ENCODE assay signal across 9 mouse cellular contexts in genomic region chr13:44305134-44305991, GRCm38 (mm10).
A peak's percentile ranks its signal among the peaks of the same experiment; 100 is the strongest.
DNase-seq lines count a peak whose midpoint lies in the region; ATAC-seq and TF ChIP-seq lines count a peak whose summit lies in the region.
"Had no signal": no experiment of that assay in that cellular context is flagged by ENCODE, and none has a peak within 500 bp of the region (broad histone marks: within the 10 kb centered on the region; RNA-seq: fewer than 3 reads in every experiment).

No protein-coding gene starts in this region.

- H3K4me1 ChIP-seq in lung, embryonic 14.5 days (ENCODE audit: insufficient read depth) = no peaks in the 10 kb centered on the region
- no peaks in the 10 kb centered on the region for H3K4me1 ChIP-seq in thymus, adult 2 months (replicated peaks; ENCODE audit: control insufficient read depth, insufficient read depth, low read length)
- H3K4me1 ChIP-seq: limb, embryonic 13.5 days had no signal

- H3K4me3 ChIP-seq in lung, embryonic 14.5 days (ENCODE audit: low read depth, low read length) = no peak overlapping the region
- no peak overlapping the region for H3K4me3 ChIP-seq in thymus, adult 2 months (ENCODE audit: control insufficient read depth, insufficient read depth, low read length)
- H3K4me3 ChIP-seq: limb, embryonic 13.5 days had no signal

- peak; percentile 25; the same call in 1 of the 2 replicates for TF ChIP-seq CTCF in lung, embryonic 14.5 days (IDR thresholded peaks at IDR 0.05; ENCODE audit: low read depth)
- peak; percentile 44; the same call in 1 of the 2 replicates for TF ChIP-seq CTCF in thymus, adult 2 months (IDR thresholded peaks at IDR 0.05; ENCODE audit: borderline replicate concordance, control insufficient read depth, extremely low read depth, insufficient read depth, low read length, poor library complexity)

- no peaks in the 10 kb centered on the region for H3K36me3 ChIP-seq in lung, embryonic 14.5 days (ENCODE audit: insufficient read depth)
- no peaks in the 10 kb centered on the region for H3K36me3 ChIP-seq in thymus, adult 2 months (ENCODE audit: control insufficient read depth, insufficient read depth, low read length)
- H3K36me3 ChIP-seq: limb, embryonic 13.5 days had no signal

- WGBS in lung, embryonic 14.5 days = 75% methylated on average over 9 of the region's 9 CpGs
- WGBS in thymus, adult 2 months = 60% methylated on average over 9 of the region's 9 CpGs

- DNase-seq in lung, embryonic 14.5 days = peak; percentile 36
- DNase-seq in lung, adult 18-20 months = no peak
- DNase-seq in R1 (ENCODE audit: low read depth, low spot score) = peak; percentile 75
- peak; percentile 43 for DNase-seq in thymus, adult 2 months
- no peak for DNase-seq in layer of hippocampus, adult 8-10 months (ENCODE audit: low spot score in 2 of 2)
- DNase-seq in ovary, postnatal 10 days (ENCODE audit: low spot score) = no peak
- DNase-seq: retina, postnatal 1 day had no signal

- no peak for ATAC-seq in lung, embryonic 14.5 days (ENCODE audit: insufficient read depth)
- peak; percentile 72 for ATAC-seq in inflammation-experienced regulatory T-cells, adult 6 months

- H3K9me3 ChIP-seq in lung, embryonic 14.5 days (ENCODE audit: low read depth, low read length) = no peaks in the 10 kb centered on the region
- H3K9me3 ChIP-seq: limb, embryonic 13.5 days had no signal

- H3K9ac ChIP-seq in lung, embryonic 14.5 days = no peak overlapping the region
- H3K9ac ChIP-seq: limb, embryonic 13.5 days had no signal

- no peak overlapping the region for H3K27ac ChIP-seq in lung, embryonic 14.5 days (ENCODE audit: low read depth)
- no peak overlapping the region for H3K27ac ChIP-seq in thymus, adult 2 months (ENCODE audit: control insufficient read depth, insufficient read depth, low read length)
- H3K27ac ChIP-seq: limb, embryonic 13.5 days had no signal

- no peak for TF ChIP-seq POLR2A in thymus, adult 2 months (IDR thresholded peaks at IDR 0.05; ENCODE audit: control insufficient read depth, extremely low read depth, insufficient read depth, low read length, poor library complexity)

- no peaks in the 10 kb centered on the region for H3K27me3 ChIP-seq in lung, embryonic 14.5 days (ENCODE audit: insufficient read depth, low read length)
- H3K27me3 ChIP-seq in thymus, adult 2 months (ENCODE audit: control insufficient read depth, insufficient read depth, low read length) = no peaks in the 10 kb centered on the region
- H3K27me3 ChIP-seq: limb, embryonic 13.5 days had no signal

- no peak overlapping the region for H3K4me2 ChIP-seq in lung, embryonic 14.5 days
- H3K4me2 ChIP-seq: limb, embryonic 13.5 days had no signal

Comparison
In these comparisons a context has a peak if more than half of its experiments do, and no peak if none do; other contexts are left out.
1. DNase-seq: peak in lung, embryonic 14.5 days (single experiment), R1 (single experiment) and thymus, adult 2 months (single experiment); none in lung, adult 18-20 months (0 of 2), layer of hippocampus, adult 8-10 months (0 of 2) and ovary, postnatal 10 days (single experiment).